ENCODE assay signal across 31 mouse cellular contexts in the genomic region with DNA sequence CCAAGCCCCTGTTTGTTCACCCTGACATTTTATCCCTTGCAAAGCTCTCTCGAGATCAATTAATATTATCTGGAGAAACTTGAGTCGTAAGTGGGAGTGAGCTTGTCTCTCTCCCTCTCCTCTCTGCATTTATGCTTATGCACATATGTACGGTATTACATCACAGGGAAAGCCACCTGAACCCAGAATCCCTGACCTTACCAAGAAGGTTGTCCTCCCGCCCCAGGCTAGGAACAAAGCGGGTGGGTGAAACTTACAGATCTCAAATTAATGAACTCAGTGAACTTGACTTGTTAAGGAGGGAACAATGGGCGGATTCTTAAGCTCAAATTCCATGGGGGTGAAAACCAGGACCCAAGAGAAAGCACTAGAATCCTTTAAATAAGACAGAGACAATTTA.
DNase-seq lines count a peak whose midpoint lies in the region; ATAC-seq and TF ChIP-seq lines count a peak whose summit lies in the region.
"Had no signal": no experiment of that assay in that cellular context is flagged by ENCODE, and none has a peak within 500 bp of the region (broad histone marks: within the 10 kb centered on the region; RNA-seq: fewer than 3 reads in every experiment).

No protein-coding gene starts in this region.

- no peaks in the 10 kb centered on the region for H3K4me1 ChIP-seq in kidney, adult 2 months (ENCODE audit: control insufficient read depth, insufficient read depth, low read length)
- no peaks in the 10 kb centered on the region; the same call in 1 of the 2 replicates for H3K4me1 ChIP-seq in embryonic facial prominence, embryonic 11.5 days (ENCODE audit: control insufficient read depth, insufficient read depth, low read length)
- H3K4me1 ChIP-seq in kidney, embryonic 16.5 days (ENCODE audit: insufficient read depth, low read length) = peaks cover 16% of the 10 kb centered on the region
- H3K4me1 ChIP-seq: liver, embryonic 15.5 days; neural tube, embryonic 12.5 days had no signal

- H3K4me2 ChIP-seq in embryonic facial prominence, embryonic 11.5 days (ENCODE audit: low read depth, low read length) = no peak overlapping the region
- H3K4me2 ChIP-seq in kidney, embryonic 16.5 days (replicated peaks; ENCODE audit: low read depth, low read length) = no peak overlapping the region
- H3K4me2 ChIP-seq: embryonic facial prominence, embryonic 13.5 days; heart, embryonic 13.5 days; intestine, embryonic 15.5 days; limb, embryonic 12.5 days; liver, embryonic 15.5 days; lung, embryonic 14.5 days; midbrain, embryonic 12.5 days; neural tube, embryonic 12.5 days had no signal

- H3K9me3 ChIP-seq in embryonic facial prominence, embryonic 11.5 days (replicated peaks; ENCODE audit: control insufficient read depth, low read length) = no peaks in the 10 kb centered on the region
- no peaks in the 10 kb centered on the region for H3K9me3 ChIP-seq in kidney, embryonic 16.5 days (ENCODE audit: low read length)
- H3K9me3 ChIP-seq: embryonic facial prominence, embryonic 13.5 days; heart, embryonic 13.5 days; hindbrain, embryonic 10.5 days; intestine, embryonic 15.5 days; limb, embryonic 12.5 days; liver, embryonic 15.5 days; midbrain, embryonic 12.5 days; neural tube, embryonic 12.5 days had no signal

- no peak overlapping the region for H3K9ac ChIP-seq in embryonic facial prominence, embryonic 11.5 days (replicated peaks; ENCODE audit: low read length)
- H3K9ac ChIP-seq in kidney, embryonic 16.5 days (replicated peaks; ENCODE audit: low read length) = no peak overlapping the region
- H3K9ac ChIP-seq: embryonic facial prominence, embryonic 13.5 days; heart, embryonic 13.5 days; intestine, embryonic 15.5 days; limb, embryonic 12.5 days; liver, embryonic 15.5 days; lung, embryonic 14.5 days; midbrain, embryonic 12.5 days; neural tube, embryonic 12.5 days had no signal

- TF ChIP-seq CTCF in kidney, adult 2 months (conservative IDR thresholded peaks at IDR 0.05; ENCODE audit: insufficient read depth, insufficient read length, low read depth, low read length) = no peak

- DNase-seq in kidney, adult 2 months = peak; percentile 29
- DNase-seq in kidney, postnatal 4 days = no peak
- peak; percentile 25 for DNase-seq in embryonic facial prominence, embryonic 11.5 days (ENCODE audit: low spot score)
- DNase-seq in retina, postnatal 1 day = peak; percentile 56
- DNase-seq in urinary bladder, adult 18-20 months (ENCODE audit: low spot score in 2 of 2) = no peak
- DNase-seq: adrenal gland, adult 2 months; adrenal gland, postnatal 36 days; B cell, adult 2 months; cerebellum, adult 2 months; cerebellum, postnatal 14 days; gastrocnemius, adult 2 months; gastrocnemius, postnatal 36 days; heart, postnatal 10 days; layer of hippocampus, adult 9-11 months; lung, postnatal 14 days had no signal

- TF ChIP-seq POLR2A in kidney, adult 2 months (IDR thresholded peaks at IDR 0.05; ENCODE audit: low read depth, low read length) = no peak

- no peaks in the 10 kb centered on the region for H3K36me3 ChIP-seq in kidney, adult 2 months (ENCODE audit: control insufficient read depth, insufficient read depth, low read length)
- no peaks in the 10 kb centered on the region for H3K36me3 ChIP-seq in embryonic facial prominence, embryonic 11.5 days (replicated peaks; ENCODE audit: control insufficient read depth, insufficient read depth, low read depth, low read length)
- no peaks in the 10 kb centered on the region for H3K36me3 ChIP-seq in kidney, embryonic 16.5 days (ENCODE audit: insufficient read depth, low read length)
- H3K36me3 ChIP-seq: embryonic facial prominence, embryonic 13.5 days; heart, embryonic 13.5 days; hindbrain, embryonic 10.5 days; intestine, embryonic 15.5 days; limb, embryonic 12.5 days; liver, embryonic 15.5 days; midbrain, embryonic 12.5 days; neural tube, embryonic 12.5 days had no signal

- H3K27ac ChIP-seq in kidney, adult 2 months (ENCODE audit: insufficient read depth, low read depth, low read length) = no peak overlapping the region
- no peak overlapping the region for H3K27ac ChIP-seq in embryonic facial prominence, embryonic 11.5 days (replicated peaks; ENCODE audit: low read depth, low read length)
- no peak overlapping the region for H3K27ac ChIP-seq in kidney, embryonic 16.5 days (ENCODE audit: low read length)
- H3K27ac ChIP-seq: embryonic facial prominence, embryonic 13.5 days; gastrocnemius, adult 2 months; heart, embryonic 13.5 days; hindbrain, postnatal 0 days; intestine, embryonic 15.5 days; limb, embryonic 12.5 days; liver, embryonic 15.5 days; midbrain, embryonic 12.5 days; neural tube, embryonic 12.5 days had no signal

- no peak overlapping the region for H3K4me3 ChIP-seq in kidney, adult 2 months (ENCODE audit: insufficient read depth, low read depth, low read length)
- no peak overlapping the region for H3K4me3 ChIP-seq in embryonic facial prominence, embryonic 11.5 days (ENCODE audit: low read depth, low read length)
- H3K4me3 ChIP-seq in kidney, embryonic 16.5 days (ENCODE audit: low read length) = no peak overlapping the region
- H3K4me3 ChIP-seq: embryonic facial prominence, embryonic 13.5 days; erythroblast, embryonic 14.5 days; gastrocnemius, adult 2 months; heart, embryonic 13.5 days; hindbrain, embryonic 10.5 days; intestine, embryonic 15.5 days; limb, embryonic 12.5 days; liver, embryonic 15.5 days; midbrain, embryonic 12.5 days; myocyte; neural tube, embryonic 12.5 days had no signal

- 51% methylated on average over 6 of the region's 6 CpGs for WGBS in kidney, adult 2 months
- WGBS in embryonic facial prominence, embryonic 11.5 days = 46% methylated on average over 6 of the region's 6 CpGs
- 16% methylated on average over 6 of the region's 6 CpGs for WGBS in kidney, embryonic 16.5 days

- ATAC-seq in embryonic facial prominence, embryonic 11.5 days (replicated peaks; ENCODE audit: insufficient number of reproducible peaks, low FRiP score, low TSS enrichment, low read depth) = no peak
- ATAC-seq in kidney, embryonic 16.5 days (ENCODE audit: low FRiP score, low TSS enrichment) = 0 out of 2 replicates have a peak, but pooled peaks have one; percentile 40
- no peak for ATAC-seq in granulocyte monocyte progenitor cell, adult 5-6 weeks (replicated peaks; ENCODE audit: poor library complexity, severe bottlenecking)
- ATAC-seq: activated CD4-positive, CD25-positive, alpha-beta regulatory T cell, adult 4 months; forebrain, embryonic 16.5 days; hindbrain, postnatal 0 days; intestine, embryonic 15.5 days had no signal

- no peaks in the 10 kb centered on the region for H3K27me3 ChIP-seq in kidney, adult 2 months (replicated peaks; ENCODE audit: control insufficient read depth, insufficient read depth, low read length)
- H3K27me3 ChIP-seq in embryonic facial prominence, embryonic 11.5 days (ENCODE audit: control insufficient read depth, insufficient read depth, low read length) = no peaks in the 10 kb centered on the region
- no peaks in the 10 kb centered on the region for H3K27me3 ChIP-seq in kidney, embryonic 16.5 days (ENCODE audit: insufficient read depth, low read length)
- H3K27me3 ChIP-seq: embryonic facial prominence, embryonic 13.5 days; heart, embryonic 13.5 days; intestine, embryonic 15.5 days; limb, embryonic 12.5 days; liver, embryonic 15.5 days; midbrain, embryonic 12.5 days; neural tube, embryonic 12.5 days had no signal

Comparison
In these comparisons a context has a peak if more than half of its experiments do, and no peak if none do; other contexts are left out.
1. DNase-seq: peak in kidney, adult 2 months (single experiment), embryonic facial prominence, embryonic 11.5 days (single experiment) and retina, postnatal 1 day (single experiment); none in kidney, postnatal 4 days (0 of 2) and urinary bladder, adult 18-20 months (0 of 2).